Mouse (Mus musculus) testis, postnatal 14 days (tissue): ENCODE results near the gene Cpn1.

Source experiments
- DNase-seq: peaks from one replicate; pipeline ENCODE4 v3.0.0; 2021; ENCODE audit warnings: low spot score

The Cpn1 gene

GRCm38 (mm10) chr19:43986069-43986794 lies at the start of gene Cpn1:
Gene Cpn1, minus strand, starts transcription at chr19:43986556.
- DNase-seq: no peak

GRCm38 (mm10) chr19:44033396-44033795 lies 47.0 kb upstream of the Cpn1 start:
- no peak for DNase-seq

DNA sequence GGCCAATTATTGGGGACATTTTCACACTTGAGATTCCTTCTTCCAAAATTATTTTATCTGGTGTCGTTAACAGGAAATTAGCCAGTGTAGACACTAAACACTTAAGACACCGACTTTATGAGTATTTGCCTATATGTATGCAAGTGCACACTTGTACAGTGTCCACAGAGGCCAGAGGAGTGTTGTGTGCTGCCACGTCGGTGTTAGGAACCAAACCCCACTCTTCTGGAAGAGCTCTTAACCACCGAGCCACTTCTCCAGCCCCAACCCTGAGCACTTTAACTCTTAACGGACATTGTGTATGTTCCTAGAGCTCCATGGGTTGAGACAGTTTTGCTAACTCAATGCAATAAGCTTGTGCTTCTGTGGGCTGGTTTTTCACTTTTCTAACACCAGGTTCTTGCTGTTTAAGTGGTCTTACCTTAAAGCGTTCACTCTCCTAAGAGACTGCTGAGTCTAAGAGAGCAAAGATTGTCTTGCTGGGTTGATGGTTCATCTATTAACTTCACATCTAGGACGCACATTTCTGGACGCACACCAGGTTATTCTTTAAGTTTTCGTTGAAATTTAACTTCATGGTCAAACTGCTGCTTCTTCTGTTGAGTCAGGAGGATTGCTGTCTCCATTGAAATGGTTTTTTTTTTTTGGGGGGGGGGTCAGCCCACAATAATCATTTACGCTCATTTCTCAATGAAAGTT lies 45.8 kb upstream of the Cpn1 start:
- DNase-seq: no peak

GRCm38 (mm10) chr19:44030024-44030423 lies 43.7 kb upstream of the Cpn1 start:
- DNase-seq: no peak

- DNase-seq: no peak
Measured at GRCm38 (mm10) chr19:44028972-44029371, 42.6 kb upstream of the Cpn1 start, which contains the start of gene Cyp2c23. Gene Cyp2c23, minus strand, starts transcription at chr19:44029208.

GRCm38 (mm10) chr19:44026956-44027530 lies 40.7 kb upstream of the Cpn1 start:
- no peak for DNase-seq

DNA sequence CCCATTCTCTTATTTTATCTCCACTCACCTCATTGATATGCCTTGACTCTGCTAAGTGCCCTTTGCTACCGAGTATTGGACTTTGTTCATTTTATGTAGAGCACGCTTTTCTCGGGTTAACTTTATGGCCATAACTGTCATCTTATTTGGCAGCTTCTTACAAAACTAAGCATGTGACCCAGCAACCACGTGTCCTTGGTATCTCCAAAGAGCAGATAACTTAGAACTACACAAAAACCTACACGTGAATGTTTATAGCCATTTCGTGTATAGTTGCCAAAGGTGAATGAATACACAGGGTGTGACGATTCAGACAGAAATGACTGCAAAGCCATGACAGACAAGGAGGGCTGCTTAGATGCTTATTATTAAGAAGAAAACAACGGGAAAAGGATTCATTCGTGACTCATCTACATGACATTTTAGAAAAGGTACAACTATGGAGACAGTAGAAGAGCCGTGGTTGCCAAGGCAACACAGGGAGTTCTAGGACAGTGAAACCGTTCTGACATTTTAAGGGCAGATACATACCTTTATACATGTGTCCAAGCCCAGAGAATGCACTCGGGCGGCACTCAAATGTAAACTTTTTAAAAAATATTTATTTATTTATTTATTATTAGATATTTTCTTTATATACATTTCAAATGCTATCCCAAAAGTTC lies 38.7 kb upstream of the Cpn1 start:
- DNase-seq: no peak

DNA sequence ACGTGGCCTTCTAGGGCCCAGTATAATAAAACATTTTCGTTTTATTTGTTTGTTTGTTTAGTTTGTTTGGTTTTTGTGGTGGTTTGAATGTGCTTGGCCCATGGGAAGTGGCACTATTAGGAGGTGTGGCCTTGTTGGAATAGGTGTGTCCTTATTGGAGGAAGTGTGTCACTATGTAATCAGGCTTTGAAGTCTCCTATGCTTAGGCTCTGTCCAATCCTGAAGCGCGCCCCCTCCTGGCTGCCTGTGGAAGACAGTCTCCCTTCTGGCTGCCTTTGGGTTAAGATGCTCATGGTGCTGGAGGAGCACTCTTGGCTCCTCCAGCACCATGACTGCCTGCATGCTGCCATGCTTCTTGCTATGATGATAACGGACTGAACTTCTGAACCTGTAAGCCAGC lies 36.7 kb upstream of the Cpn1 start:
- DNase-seq: no peak

DNA sequence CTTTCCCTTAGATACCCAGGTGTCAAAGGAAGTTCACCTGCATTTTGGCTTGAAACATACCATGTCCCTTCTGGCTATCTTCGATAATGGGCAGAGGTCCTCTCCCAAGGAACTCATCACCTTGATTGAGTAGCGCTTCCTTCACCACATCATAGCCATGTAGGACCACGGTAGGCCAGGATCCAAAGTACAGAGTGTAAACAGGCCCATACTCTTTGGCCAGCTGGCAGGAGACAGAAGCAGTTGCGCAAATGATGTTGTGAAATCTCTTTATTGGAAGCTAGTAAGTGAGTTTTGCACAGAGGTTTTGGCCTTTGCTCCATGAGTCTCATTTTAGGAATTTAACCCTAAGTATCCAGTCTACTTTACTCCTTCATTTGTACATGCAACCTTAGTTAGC lies 35.1 kb upstream of the Cpn1 start:
- DNase-seq: peak; percentile 17

DNA sequence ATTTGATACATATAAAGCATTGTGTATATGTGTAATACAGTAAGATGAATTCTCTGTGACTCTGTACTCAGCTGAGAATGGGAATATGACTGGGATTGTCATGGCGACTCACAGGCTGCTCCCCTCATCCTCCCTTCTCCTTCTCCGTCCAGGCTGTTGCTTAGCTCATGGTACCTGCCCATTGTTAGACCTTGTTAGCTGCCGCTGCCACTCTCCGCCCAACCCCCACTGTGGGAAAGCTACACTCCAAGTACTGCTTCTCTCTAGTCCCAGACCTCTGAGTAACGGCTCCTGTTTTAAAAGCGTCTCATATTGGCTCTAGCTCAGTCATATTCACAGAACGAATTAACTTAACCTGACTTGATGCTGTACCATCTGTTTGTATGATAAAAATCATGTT lies 33.4 kb upstream of the Cpn1 start:
- DNase-seq: no peak

GRCm38 (mm10) chr19:44013862-44014261 lies 27.5 kb upstream of the Cpn1 start:
- DNase-seq: no peak

GRCm38 (mm10) chr19:44008784-44009183 lies 22.4 kb upstream of the Cpn1 start:
- no peak for DNase-seq

GRCm38 (mm10) chr19:44007186-44007585 lies 20.8 kb upstream of the Cpn1 start:
- DNase-seq: no peak

- no peak for DNase-seq
Measured at GRCm38 (mm10) chr19:44005025-44005424, 18.7 kb upstream of the Cpn1 start.

GRCm38 (mm10) chr19:44004261-44004660 lies 17.9 kb upstream of the Cpn1 start:
- DNase-seq: no peak

- no peak for DNase-seq
Measured at GRCm38 (mm10) chr19:44000720-44001119, 14.4 kb upstream of the Cpn1 start.

GRCm38 (mm10) chr19:44000061-44000460 lies 13.7 kb upstream of the Cpn1 start:
- no peak for DNase-seq

- no peak for DNase-seq
Measured at GRCm38 (mm10) chr19:43998802-43999527, 12.6 kb upstream of the Cpn1 start.

GRCm38 (mm10) chr19:43998101-43998500 lies 11.7 kb upstream of the Cpn1 start:
- no peak for DNase-seq

DNA sequence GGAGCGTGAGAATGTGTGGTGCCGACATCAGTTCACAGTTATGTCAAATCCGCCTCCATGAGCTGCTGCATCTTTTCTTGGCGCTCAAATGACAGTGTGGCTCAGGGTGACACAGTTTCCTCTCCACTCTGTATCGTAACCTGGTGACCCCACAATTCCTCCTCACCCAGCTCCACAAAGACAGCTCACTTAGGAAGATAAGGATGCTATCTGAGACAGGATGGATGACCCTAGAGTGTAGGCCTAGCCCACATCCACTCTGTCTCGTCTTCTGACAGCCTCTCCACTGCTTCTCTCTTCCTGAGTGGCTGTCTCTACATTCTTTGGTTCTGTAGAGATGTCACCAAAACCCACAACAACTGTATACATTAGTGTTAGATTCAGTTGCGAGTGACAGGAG lies 9.1 kb upstream of the Cpn1 start:
- DNase-seq: no peak

- DNase-seq: peak; percentile 50
Measured at GRCm38 (mm10) chr19:43992464-43992863, 6.1 kb upstream of the Cpn1 start.

DNA sequence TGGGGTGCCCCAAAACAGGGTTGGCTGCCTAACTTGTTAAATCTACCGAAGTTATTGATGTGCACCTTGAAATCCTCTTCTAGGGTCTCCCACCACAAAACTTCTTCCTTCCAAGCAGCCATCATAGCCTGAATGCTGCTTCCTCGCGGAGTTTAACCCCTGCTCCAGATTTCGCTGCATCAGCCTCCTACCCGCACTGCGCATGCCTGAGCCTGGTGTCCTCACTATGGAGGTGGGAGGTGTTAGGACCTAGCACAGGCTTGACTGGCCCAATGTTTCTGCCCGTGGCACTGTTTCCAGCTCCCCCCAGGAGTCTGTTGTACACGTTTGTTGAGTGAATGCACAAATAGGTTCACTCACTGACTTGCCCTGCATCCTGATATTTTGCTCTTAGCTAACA lies 4.0 kb upstream of the Cpn1 start:
- DNase-seq: no peak
